Mouse (Mus musculus): ENCODE measurements around the gene Gna12.

The Gna12 gene

DNA sequence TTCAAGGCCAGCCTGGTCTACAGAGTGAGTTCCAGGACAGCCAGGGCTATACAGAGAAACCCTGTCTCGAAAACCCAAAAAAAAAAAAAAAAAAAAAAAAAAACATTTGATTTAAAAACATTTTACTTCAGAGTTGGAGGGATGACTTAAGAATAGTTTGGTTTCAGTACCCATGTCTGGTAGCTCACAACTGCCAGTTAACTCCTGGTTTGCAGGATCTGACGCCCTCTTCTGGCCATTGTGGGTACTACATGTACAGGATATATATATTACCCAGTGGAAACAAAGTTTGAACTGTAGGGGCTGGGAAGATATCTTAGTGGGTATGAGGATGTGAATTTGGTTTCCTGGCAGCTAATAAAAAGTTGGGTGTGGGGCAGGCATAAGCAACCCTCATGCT lies 79.3 kb downstream of the Gna12 start:
- DNase-seq, result peak; percentile 73

GRCm38 (mm10) chr5:140749062-140749875 lies 81.0 kb downstream of the Gna12 start:
- peak; percentile 86 for DNase-seq

GRCm38 (mm10) chr5:140748425-140748824 lies 81.8 kb downstream of the Gna12 start:
- peak; percentile 49 for DNase-seq

DNA sequence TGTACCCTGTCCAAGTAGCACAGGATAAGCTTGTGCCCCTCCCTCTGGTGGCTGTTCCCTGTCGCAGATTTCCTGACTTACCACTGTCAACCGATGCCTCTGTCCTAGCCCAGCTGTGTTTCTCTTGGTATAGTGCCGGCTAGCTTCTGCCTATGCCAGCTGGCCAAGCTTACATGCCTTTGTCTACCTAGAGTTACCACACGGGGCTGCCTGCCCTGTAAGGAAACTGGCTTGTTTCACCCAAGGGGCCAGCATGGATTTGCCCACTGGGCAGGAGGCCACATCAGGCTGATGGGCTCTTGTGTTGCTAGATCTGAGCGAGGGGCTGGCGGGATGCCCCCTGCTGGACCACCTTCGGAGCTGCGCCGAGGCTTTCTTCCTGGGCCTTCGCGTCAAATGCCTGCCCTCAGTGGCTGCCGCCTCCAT lies 86.5 kb downstream of the Gna12 start:
- no peak for DNase-seq

- peak; percentile 55 for DNase-seq
Measured at GRCm38 (mm10) chr5:140741877-140742276, 88.4 kb downstream of the Gna12 start.

DNA sequence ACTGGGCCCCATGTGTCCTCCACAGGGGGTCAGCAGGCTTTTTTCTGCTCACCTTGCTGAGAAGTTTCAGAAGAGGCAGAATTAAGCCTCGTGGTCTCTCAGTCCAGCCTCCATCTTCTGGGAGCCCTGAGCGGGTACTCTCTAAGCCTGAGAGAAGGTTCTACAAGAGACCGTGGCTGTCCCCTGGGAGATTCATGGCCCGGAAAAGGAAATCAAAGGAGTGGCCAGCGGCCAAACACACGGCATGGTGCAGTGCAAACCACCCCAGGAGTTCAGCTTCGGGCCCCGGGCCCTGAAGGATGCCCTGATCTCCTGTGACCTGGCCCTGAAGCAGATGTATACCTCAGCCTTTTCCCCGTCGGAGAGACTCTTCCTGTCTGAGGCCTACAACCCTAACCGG lies 89.2 kb downstream of the Gna12 start:
- DNase-seq, result no peak

DNA sequence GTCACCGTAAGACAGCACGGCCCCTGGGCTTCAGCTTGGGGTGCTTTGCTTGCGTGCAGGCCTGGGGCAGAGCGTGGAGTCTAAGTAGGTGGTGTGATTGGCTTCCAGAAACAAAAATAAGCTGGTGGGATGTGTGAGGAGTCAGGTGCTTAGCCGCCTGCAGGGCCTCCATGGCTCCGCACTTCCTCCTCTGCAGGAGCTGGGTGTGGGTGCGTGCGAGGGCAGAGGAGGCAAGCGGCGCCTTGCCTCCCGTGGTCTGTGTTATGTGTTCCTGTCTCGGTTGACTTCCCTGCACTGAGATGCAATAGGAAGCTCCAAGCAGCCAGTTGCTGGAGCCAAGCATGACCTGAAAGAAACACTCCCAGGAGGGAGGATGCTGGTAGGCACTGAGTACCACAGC lies 90.4 kb downstream of the Gna12 start:
- DNase-seq, result peak; percentile 44

GRCm38 (mm10) chr5:140736166-140736565 lies 94.1 kb downstream of the Gna12 start:
- DNase-seq, result peak; percentile 12

GRCm38 (mm10) chr5:140735297-140735696 lies 94.9 kb downstream of the Gna12 start:
- DNase-seq, result peak; percentile 80

DNA sequence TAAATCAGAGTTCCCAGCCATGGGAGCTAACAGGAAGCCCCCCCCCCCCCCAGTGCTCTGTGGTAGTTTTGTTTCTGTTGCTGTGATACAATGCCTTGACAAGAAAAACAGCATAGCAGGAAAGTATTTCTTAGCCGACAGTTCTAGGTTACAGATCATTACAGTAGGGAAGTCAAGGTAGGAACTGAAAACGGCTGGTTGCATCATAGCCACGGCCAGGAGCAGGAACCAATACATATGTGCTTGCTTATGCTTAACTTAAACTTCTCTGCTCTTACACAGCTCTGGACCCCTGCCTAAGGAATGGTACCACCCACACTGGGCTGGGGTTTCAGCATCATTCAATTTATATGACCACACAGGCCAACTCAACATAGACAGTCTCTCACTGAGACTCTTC lies 96.9 kb downstream of the Gna12 start:
- DNase-seq, result peak; percentile 67

DNA sequence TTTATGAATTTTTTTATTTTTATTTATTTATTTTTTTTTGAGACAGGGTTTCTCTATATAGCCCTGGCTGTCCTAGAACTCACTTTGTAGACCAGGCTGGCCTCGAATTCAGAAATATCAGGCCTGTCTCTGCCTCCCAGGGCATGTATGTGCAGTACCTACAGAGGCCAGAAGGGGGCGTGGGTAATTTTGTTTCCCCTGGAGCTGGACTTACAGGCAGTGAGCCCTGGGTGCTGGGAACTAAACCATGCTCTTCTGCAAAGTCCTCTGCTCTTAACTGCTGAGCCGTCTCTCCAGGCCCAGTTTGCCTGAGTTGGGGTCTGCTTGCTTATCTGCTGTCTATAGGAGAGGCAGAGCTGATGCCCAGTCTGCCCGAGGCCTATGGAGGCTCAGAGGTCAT lies 98.0 kb downstream of the Gna12 start:
- peak; percentile 15 for DNase-seq

DNA sequence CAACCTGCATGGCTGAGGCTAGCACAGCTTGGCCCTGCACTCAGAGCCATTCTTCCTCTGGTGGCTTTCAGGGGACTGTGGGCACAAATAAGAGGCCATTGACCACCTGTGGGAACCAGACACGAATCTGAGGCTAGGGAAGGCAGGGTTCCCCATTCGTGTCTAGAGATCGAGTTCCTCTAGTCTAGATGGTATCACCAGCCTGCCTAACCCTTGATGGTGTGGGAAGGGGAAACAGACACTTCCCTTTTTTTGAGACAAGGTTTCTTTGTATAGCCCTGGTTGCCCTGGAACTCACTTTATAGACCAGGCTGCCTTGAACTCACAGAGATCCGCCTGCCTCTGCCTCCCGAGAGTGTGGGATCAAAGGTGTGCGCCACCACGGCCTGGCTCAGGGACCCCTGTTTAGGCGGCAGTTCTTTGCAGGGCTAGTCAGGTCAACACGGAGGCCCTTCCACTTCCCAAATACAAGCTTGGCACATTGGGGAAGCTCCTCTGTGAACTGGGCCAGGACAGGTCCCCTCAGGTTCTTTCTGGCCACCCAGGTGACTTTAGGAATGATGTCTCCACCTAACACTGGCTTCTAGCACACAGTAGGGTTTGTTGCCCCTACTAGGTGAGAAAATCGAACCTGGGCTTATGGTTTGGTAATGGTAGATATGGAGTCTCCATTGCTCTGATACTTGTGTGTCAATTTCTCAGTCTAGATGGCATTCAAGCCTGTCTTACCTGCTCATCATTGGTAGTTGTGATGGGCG lies 99.0 kb downstream of the Gna12 start:
- peak; percentile 57 for DNase-seq

GRCm38 (mm10) chr5:140726946-140727740 lies 103.1 kb downstream of the Gna12 start:
- DNase-seq, result no peak

GRCm38 (mm10) chr5:140726062-140726839 lies 104.0 kb downstream of the Gna12 start:
- no peak for DNase-seq

DNA sequence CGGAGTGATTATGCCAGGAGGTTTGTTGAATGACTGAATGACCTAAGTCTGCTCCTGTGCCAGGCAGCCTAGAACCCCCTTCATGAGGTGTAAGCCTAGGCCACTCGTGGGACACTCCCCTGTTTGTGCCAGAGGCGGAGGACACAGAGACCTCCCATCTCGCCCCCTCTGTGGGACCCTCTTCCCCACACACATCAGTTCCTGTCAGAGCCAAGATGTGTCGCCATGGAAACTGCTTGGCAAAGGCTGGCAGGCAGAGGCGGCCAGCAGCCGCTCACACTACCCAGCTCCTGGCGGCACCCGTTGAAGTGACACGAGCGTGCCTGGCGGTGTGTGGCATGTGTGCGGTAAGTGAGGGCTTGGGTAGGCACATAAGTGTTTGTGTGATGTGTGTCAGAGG lies 106.4 kb downstream of the Gna12 start, which contains the start of gene Amz1:
TSS of gene Amz1 (plus strand) at position 306 of the 400 bp plus-strand sequence.
- DNase-seq, result no peak

GRCm38 (mm10) chr5:140722121-140722520 lies 108.1 kb downstream of the Gna12 start:
- DNase-seq, result no peak

DNA sequence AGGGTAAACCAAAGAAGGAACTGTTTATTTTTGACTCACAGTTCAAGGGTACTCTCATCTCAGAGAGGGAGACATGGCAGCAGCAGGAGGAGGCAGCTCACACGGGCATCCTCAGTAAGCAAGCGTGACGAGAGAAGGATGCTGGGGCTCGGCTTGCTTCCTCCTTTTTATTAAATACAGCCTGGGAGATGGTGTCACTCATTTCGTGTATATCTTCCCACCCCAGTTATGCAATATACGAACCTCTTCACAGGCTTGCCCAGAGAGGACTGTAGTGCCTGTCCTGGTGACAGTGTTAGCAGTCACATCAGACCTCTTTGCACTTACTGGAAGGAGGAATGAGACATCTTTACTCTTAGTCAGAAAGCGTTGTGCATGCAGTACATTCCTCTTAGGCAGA lies 109.5 kb downstream of the Gna12 start:
- DNase-seq, result no peak

- no peak for DNase-seq
Measured at GRCm38 (mm10) chr5:140711040-140711439, 119.2 kb downstream of the Gna12 start.

GRCm38 (mm10) chr5:140710315-140710714 lies 119.9 kb downstream of the Gna12 start:
- DNase-seq, result no peak

All from lung, postnatal 36 days (tissue).